7 mouse cellular contexts compared by ENCODE assay signal in genomic region chr12:31949193-31949741, GRCm38 (mm10). TPM values are rescaled to one million over a fixed set of nuclear protein-coding genes. Genes with fewer than 3 reads are reported as not detected.
A peak's percentile ranks its signal among the peaks of the same experiment; 100 is the strongest.
DNase-seq lines count a peak whose midpoint lies in the region; ATAC-seq lines count a peak whose summit lies in the region.

No protein-coding gene starts in this region.

- no peaks in the 10 kb centered on the region for H3K27me3 ChIP-seq in intestine, embryonic 15.5 days (replicated peaks)
- H3K27me3 ChIP-seq in midbrain, embryonic 10.5 days (ENCODE audit: low read depth, poor library complexity, severe bottlenecking) = no peaks in the 10 kb centered on the region

- H3K9me3 ChIP-seq in intestine, embryonic 15.5 days = no peaks in the 10 kb centered on the region
- no peaks in the 10 kb centered on the region for H3K9me3 ChIP-seq in midbrain, embryonic 10.5 days (replicated peaks)

- peak overlapping the region; percentile 83 for H3K9ac ChIP-seq in intestine, embryonic 15.5 days

- peak overlapping the region; percentile 63 for H3K4me2 ChIP-seq in intestine, embryonic 15.5 days (replicated peaks)

- intact Hi-C loops in gastrocnemius, postnatal 36 days (cut with DNase I) = no loop called here
- intact Hi-C loops in left cerebral cortex, postnatal 25 days (cut with DNase I) = no loop called here

- no peaks in the 10 kb centered on the region for H3K4me1 ChIP-seq in intestine, embryonic 15.5 days (replicated peaks)
- peaks cover 16% of the 10 kb centered on the region for H3K4me1 ChIP-seq in midbrain, embryonic 10.5 days

- DNase-seq in adrenal gland, adult 2 months = peak; percentile 97
- DNase-seq in embryo, embryonic 11.5 days (ENCODE audit: low read depth, low spot score) = peak; percentile 96
- DNase-seq in gastrocnemius, postnatal 36 days = peak; percentile 85 to 95
- DNase-seq in left cerebral cortex, postnatal 25 days (ENCODE audit: low spot score in 2 of 2) = peak; percentile 88 to 92
- DNase-seq in midbrain, embryonic 10.5 days (ENCODE audit: low spot score) = peak; percentile 96
- peak; percentile 89 for DNase-seq in right cerebral cortex, postnatal 4 days

- peak overlapping the region; percentile 98 for H3K27ac ChIP-seq in intestine, embryonic 15.5 days
- H3K27ac ChIP-seq in midbrain, embryonic 10.5 days (replicated peaks) = peak overlapping the region; percentile 100

- WGBS in intestine, embryonic 15.5 days = under 1% methylated on average over 58 of the region's 58 CpGs
- under 1% methylated on average over 58 of the region's 58 CpGs for WGBS in midbrain, embryonic 10.5 days

- peak overlapping the region; percentile 88 for H3K4me3 ChIP-seq in intestine, embryonic 15.5 days (replicated peaks)
- peak overlapping the region; percentile 84 for H3K4me3 ChIP-seq in midbrain, embryonic 10.5 days

- H3K36me3 ChIP-seq in intestine, embryonic 15.5 days = no peaks in the 10 kb centered on the region
- H3K36me3 ChIP-seq in midbrain, embryonic 10.5 days = 0 out of 2 replicates have a peak, but pooled peaks cover 4% of the 10 kb centered on the region

- peak; percentile 80 for ATAC-seq in intestine, embryonic 15.5 days

RNA-seq across cellular contexts. Expression of gene Hbp1, which starts 1.1 kb away (rescaled TPM):
- total RNA-seq in adrenal gland, adult 2 months (2021) = 10 to 100 TPM; 76.4 to 95.2 TPM
- polyA plus RNA-seq in adrenal gland, adult 2 months (2012; rRNA removed) = 38.0 and 49.8 TPM in 2 replicates
- 10 to 100 TPM; 58.2 to 68.0 TPM for total RNA-seq in gastrocnemius, postnatal 36 days (2021)
- 79.8 and 89.2 TPM in 2 replicates for polyA plus RNA-seq in intestine, embryonic 15.5 days (2015; fragmentation: Nextera tagmentation; extraction: Ambion mirVana)
- total RNA-seq in left cerebral cortex, postnatal 25 days (2021) = 10 to 100 TPM; 17.7 to 19.7 TPM
- 78.2 and 88.1 TPM in 2 replicates for polyA plus RNA-seq in midbrain, embryonic 10.5 days (2016; fragmentation: Nextera tagmentation; extraction: Ambion mirVana)

Comparison
In these comparisons a context has a peak if more than half of its experiments do, and no peak if none do; other contexts are left out.
1. Peak in every context shown above with its lines: DNase-seq, ATAC-seq, H3K4me3 ChIP-seq and H3K27ac ChIP-seq.